Mouse (Mus musculus) hindbrain, postnatal 0 days (tissue): Measurements from ENCODE around the gene Gm10300. TPM values are rescaled to one million over a fixed set of nuclear protein-coding genes. Genes with fewer than 3 reads are reported as not detected.

Experiments
- ATAC-seq: fragments of 200-750 bp; cut with Nextera tagmentation; 2 replicates; pipeline ENCODE4 v1.8.0; 2017; ENCODE audit warnings: mild to moderate bottlenecking, moderate TSS enrichment, moderate library complexity
- DNase-seq: peaks from one replicate; pipeline ENCODE4 v3.0.0-alpha.2; 2015; ENCODE audit warnings: low spot score
- H3K27ac ChIP-seq: fragments of 300-500 bp; sonication (generic); 2 replicates; pipeline ENCODE4 v1.5.1; 2014; ENCODE audit warnings: mild to moderate bottlenecking
- H3K27me3 ChIP-seq: fragments of 300-500 bp; sonication (generic); 2 replicates; pipeline ENCODE4 v1.6.1; 2014; ENCODE audit warnings: low read length, mixed read lengths; ENCODE audit not compliant: insufficient read depth
- H3K36me3 ChIP-seq: fragments of 300-500 bp; sonication (generic); 2 replicates; pipeline ENCODE4 v1.6.1; 2014; ENCODE audit warnings: low read length, mixed read lengths; ENCODE audit not compliant: insufficient read depth
- H3K4me1 ChIP-seq: fragments of 300-500 bp; sonication (generic); 2 replicates; pipeline ENCODE4 v1.6.1; 2014; ENCODE audit warnings: antibody characterized with exemption, low read length, mixed read lengths; ENCODE audit not compliant: insufficient read depth
- H3K4me2 ChIP-seq: fragments of 300-500 bp; sonication (generic); 2 replicates; pipeline ENCODE4 v1.6.1; 2014; ENCODE audit warnings: low read depth, mild to moderate bottlenecking, low read length, moderate library complexity, mixed read lengths
- H3K4me3 ChIP-seq: fragments of 300-500 bp; sonication (generic); 2 replicates; pipeline ENCODE4 v1.5.1; 2014; ENCODE audit warnings: low read length
- H3K9ac ChIP-seq: fragments of 300-500 bp; sonication (generic); replicated peaks from 2 replicates; pipeline ENCODE4 v1.6.1; 2014; ENCODE audit warnings: mild to moderate bottlenecking, low read length, moderate library complexity, mixed read lengths
- H3K9me3 ChIP-seq: fragments of 300-500 bp; sonication (generic); 2 replicates; pipeline ENCODE4 v1.6.1; 2016; ENCODE audit warnings: low read length, mixed read lengths
- CTCF ChIP-seq: IDR thresholded peaks from 2 replicates; pipeline ENCODE4 v1.5.1; 2016; ENCODE audit warnings: antibody characterized with exemption, control low read depth, low read depth
- WGBS: fragments of 180-500 bp; shearing (Covaris S2); extraction: QIAGEN DNeasy Blood & Tissue Kit; methylation state at CpG from one replicate; pipeline ENCODE4 v1.1.7; 2014; 5-methylcytosine and 5-hydroxymethylcytosine counted together
- polyA plus RNA-seq: library from polyadenylated mRNA; unstranded; fragments of >200 nt; fragmentation: Nextera tagmentation; extraction: Ambion mirVana; gene quantifications from 2 replicates; pipeline ENCODE4 v1.2.1, GENCODE M21; 2015
- total RNA-seq: library from RNA; depleted of rRNA; stranded (reverse); fragments of >200 nt; gene quantifications from 2 replicates; pipeline ENCODE4 v1.2.3, GENCODE M21; 2014; rRNA removed

Gm10300 gene
- not detected in 2 replicates for total RNA-seq
- not detected in 2 replicates for polyA plus RNA-seq

GRCm38 (mm10) chr4:132074077-132074932, at the start of gene Gm10300:
Gene Gm10300, plus strand, starts transcription at chr4:132074697.
- Histone ChIP-seq H3K9me3 (no peaks in the 10 kb centered on the region), H3K4me1 (peaks cover 10% of the 10 kb centered on the region; the same call in 1 of the 2 replicates), H3K9ac (peak within 1 kb of the TSS; percentile 63), H3K4me2 (peak within 1 kb of the TSS; percentile 100), H3K27me3 (peaks cover 4% of the 10 kb centered on the region; the same call in 1 of the 2 replicates), H3K36me3 (no peaks in the 10 kb centered on the region), H3K27ac (no peak within 1 kb of the TSS), H3K4me3 (peak within 1 kb of the TSS; percentile 73)
- TF ChIP-seq CTCF, result no peak
- ATAC-seq, result peak; percentile 16; the same call in 1 of the 2 replicates
- 2% methylated on average over 41 of the region's 42 CpGs for WGBS
- peak; percentile 12 for DNase-seq

- no peaks in the 10 kb centered on the region for H3K4me1 ChIP-seq
- ATAC-seq, result no peak
- H3K27me3 ChIP-seq, result no peaks in the 10 kb centered on the region
- 52% methylated on average over 2 of the region's 2 CpGs for WGBS
- no peaks in the 10 kb centered on the region for H3K36me3 ChIP-seq
- no peak overlapping the region for H3K27ac ChIP-seq
- no peak for DNase-seq
- TF ChIP-seq CTCF, result no peak
- no peak overlapping the region for H3K4me3 ChIP-seq
- H3K9ac ChIP-seq, result no peak overlapping the region
- no peak overlapping the region for H3K4me2 ChIP-seq
- no peaks in the 10 kb centered on the region for H3K9me3 ChIP-seq
Measured at GRCm38 (mm10) chr4:132025264-132025663, 49.2 kb upstream of the Gm10300 start.

GRCm38 (mm10) chr4:132025738-132026527, 48.6 kb upstream of the Gm10300 start:
- Histone ChIP-seq H3K27me3 (no peaks in the 10 kb centered on the region), H3K9me3 (no peaks in the 10 kb centered on the region), H3K9ac (no peak overlapping the region), H3K4me1 (no peaks in the 10 kb centered on the region; the same call in 1 of the 2 replicates), H3K4me3 (no peak overlapping the region), H3K27ac (no peak overlapping the region), H3K36me3 (no peaks in the 10 kb centered on the region), H3K4me2 (no peak overlapping the region)
- WGBS, result 25% methylated on average over 5 of the region's 5 CpGs
- ATAC-seq (no peak), DNase-seq (peak; percentile 19)
- no peak for TF ChIP-seq CTCF

- no peak overlapping the region for H3K4me3 ChIP-seq
- H3K9ac ChIP-seq, result no peak overlapping the region
- WGBS, result 83% methylated on average over 6 of the region's 6 CpGs
- H3K36me3 ChIP-seq, result no peaks in the 10 kb centered on the region
- no peaks in the 10 kb centered on the region for H3K9me3 ChIP-seq
- no peak overlapping the region for H3K4me2 ChIP-seq
- H3K27ac ChIP-seq, result no peak overlapping the region
- H3K4me1 ChIP-seq, result no peaks in the 10 kb centered on the region; the same call in 1 of the 2 replicates
- TF ChIP-seq CTCF, result no peak
- no peaks in the 10 kb centered on the region for H3K27me3 ChIP-seq
- ATAC-seq (no peak), DNase-seq (no peak)
Measured at GRCm38 (mm10) chr4:132027167-132027566, 47.3 kb upstream of the Gm10300 start.

GRCm38 (mm10) chr4:132027806-132028205, 46.7 kb upstream of the Gm10300 start:
- no peak overlapping the region for H3K27ac ChIP-seq
- WGBS, result 98% methylated on average over 1 of the region's 1 CpGs

GRCm38 (mm10) chr4:132029851-132030741, 44.4 kb upstream of the Gm10300 start:
- H3K4me2 ChIP-seq, result no peak overlapping the region
- DNase-seq (no peak), ATAC-seq (no peak)
- H3K4me1 ChIP-seq, result no peaks in the 10 kb centered on the region; the same call in 1 of the 2 replicates
- no peak overlapping the region for H3K27ac ChIP-seq
- no peak overlapping the region for H3K9ac ChIP-seq
- no peaks in the 10 kb centered on the region for H3K36me3 ChIP-seq
- no peaks in the 10 kb centered on the region for H3K9me3 ChIP-seq
- TF ChIP-seq CTCF, result no peak
- WGBS, result 61% methylated on average over 10 of the region's 10 CpGs
- no peak overlapping the region for H3K4me3 ChIP-seq
- no peaks in the 10 kb centered on the region for H3K27me3 ChIP-seq

More at GRCm38 (mm10) chr4:132027806-132028205, 46.7 kb upstream of the Gm10300 start:
- Histone ChIP-seq H3K36me3 (no peaks in the 10 kb centered on the region), H3K4me2 (no peak overlapping the region), H3K9ac (no peak overlapping the region), H3K4me3 (no peak overlapping the region), H3K9me3 (no peaks in the 10 kb centered on the region), H3K27me3 (no peaks in the 10 kb centered on the region), H3K4me1 (no peaks in the 10 kb centered on the region; the same call in 1 of the 2 replicates)
- ATAC-seq (no peak), DNase-seq (no peak)
- TF ChIP-seq CTCF, result no peak
